Mouse (Mus musculus) midbrain, postnatal 0 days (tissue): Measurements from ENCODE around the gene Cct7. TPM values are rescaled to one million over a fixed set of nuclear protein-coding genes. Genes with fewer than 3 reads are reported as not detected.

ENCODE experiments used
- ATAC-seq: fragments of 200-750 bp; cut with Nextera tagmentation; 2 replicates; pipeline ENCODE4 v1.8.0; 2017; ENCODE audit warnings: moderate number of reproducible peaks, mild to moderate bottlenecking, moderate TSS enrichment, moderate library complexity; ENCODE audit not compliant: low FRiP score
- DNase-seq: peaks from one replicate; pipeline ENCODE4 v3.0.0-alpha.2; 2015; ENCODE audit warnings: low spot score
- H3K27ac ChIP-seq: fragments of 300-500 bp; sonication (generic); 2 replicates; pipeline ENCODE4 v1.5.1; 2014; ENCODE audit warnings: low read depth, mild to moderate bottlenecking, low read length, mixed read lengths
- H3K27me3 ChIP-seq: fragments of 300-500 bp; sonication (generic); 2 replicates; pipeline ENCODE4 v1.6.1; 2014; ENCODE audit warnings: low read length, control low read depth, mixed read lengths; ENCODE audit not compliant: insufficient read depth
- H3K36me3 ChIP-seq: fragments of 300-500 bp; sonication (generic); 2 replicates; pipeline ENCODE4 v1.6.1; 2014; ENCODE audit warnings: low read length, control low read depth, mixed read lengths; ENCODE audit not compliant: insufficient read depth
- H3K4me1 ChIP-seq: fragments of 300-500 bp; sonication (generic); 2 replicates; pipeline ENCODE4 v1.6.1; 2014; ENCODE audit warnings: mild to moderate bottlenecking, control low read depth, antibody characterized with exemption, low read length, mixed read lengths; ENCODE audit not compliant: insufficient read depth
- H3K4me2 ChIP-seq: fragments of 300-500 bp; sonication (generic); 2 replicates; pipeline ENCODE4 v1.6.1; 2014; ENCODE audit warnings: low read depth, mild to moderate bottlenecking, low read length, mixed read lengths; ENCODE audit not compliant: poor library complexity, severe bottlenecking
- H3K4me3 ChIP-seq: fragments of 300-500 bp; sonication (generic); 2 replicates; pipeline ENCODE4 v1.5.1; 2014; ENCODE audit warnings: low read depth, mild to moderate bottlenecking, low read length, moderate library complexity
- H3K9ac ChIP-seq: fragments of 300-500 bp; sonication (generic); replicated peaks from 2 replicates; pipeline ENCODE4 v1.6.1; 2014; ENCODE audit warnings: mild to moderate bottlenecking, low read length, moderate library complexity, mixed read lengths; ENCODE audit not compliant: poor library complexity, severe bottlenecking
- H3K9me3 ChIP-seq: fragments of 300-500 bp; sonication (generic); 2 replicates; pipeline ENCODE4 v1.6.1; 2016; ENCODE audit warnings: low read length, control low read depth
- CTCF ChIP-seq: IDR thresholded peaks from 2 replicates; pipeline ENCODE4 v1.5.1; 2016; ENCODE audit warnings: antibody characterized with exemption, mild to moderate bottlenecking
- WGBS: fragments of 180-500 bp; shearing (Covaris S2); extraction: QIAGEN DNeasy Blood & Tissue Kit; methylation state at CpG from one replicate; pipeline ENCODE4 v1.1.7; 2014; 5-methylcytosine and 5-hydroxymethylcytosine counted together
- polyA plus RNA-seq: library from polyadenylated mRNA; unstranded; fragments of >200 nt; fragmentation: Nextera tagmentation; extraction: Ambion mirVana; gene quantifications from 2 replicates; pipeline ENCODE4 v1.2.1, GENCODE M21; 2015
- total RNA-seq: library from RNA; depleted of rRNA; stranded (reverse); fragments of >200 nt; gene quantifications from 2 replicates; pipeline ENCODE4 v1.2.3, GENCODE M21; 2014

Gene Cct7
- total and polyA plus RNA-seq, 2 experiments from 2014 or later, result 176 to 502 TPM

DNA sequence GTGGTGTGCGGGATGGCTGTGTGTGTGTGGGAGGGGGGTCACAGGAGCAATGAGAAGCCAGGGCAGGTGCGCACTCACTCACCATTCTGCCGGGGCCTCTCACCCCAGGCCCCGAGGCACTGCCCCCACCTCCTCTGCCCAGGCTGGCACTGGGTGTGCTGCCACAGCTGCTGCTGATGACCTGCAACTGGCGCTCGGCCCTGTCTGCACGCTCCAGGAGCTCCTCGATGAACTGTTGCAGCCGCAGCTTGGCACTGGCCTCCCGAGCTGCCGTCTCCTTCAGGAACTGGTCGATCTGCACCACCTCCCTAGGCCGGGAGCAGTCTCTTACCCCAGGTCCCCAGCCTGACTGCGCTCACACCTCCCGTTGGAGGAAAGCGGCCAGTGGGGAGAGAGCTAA lies 29.4 kb downstream of the Cct7 start:
- no peak overlapping the region for H3K9ac ChIP-seq
- no peak overlapping the region for H3K4me2 ChIP-seq
- ATAC-seq, result no peak
- H3K27me3 ChIP-seq, result peaks cover 7% of the 10 kb centered on the region; the same call in 1 of the 2 replicates
- H3K36me3 ChIP-seq, result peaks cover 15% of the 10 kb centered on the region
- 0 out of 2 replicates have a peak, but pooled peaks cover 6% of the 10 kb centered on the region for H3K4me1 ChIP-seq
- H3K4me3 ChIP-seq, result no peak overlapping the region
- H3K27ac ChIP-seq, result no peak overlapping the region
- no peak for DNase-seq
- 75% methylated on average over 16 of the region's 16 CpGs for WGBS
- no peaks in the 10 kb centered on the region for H3K9me3 ChIP-seq
- no peak for TF ChIP-seq CTCF

- H3K27ac ChIP-seq, result no peak overlapping the region
- no peak for ATAC-seq
Measured at GRCm38 (mm10) chr6:85483843-85484721, 32.8 kb downstream of the Cct7 start.

GRCm38 (mm10) chr6:85485738-85486137 lies 34.4 kb downstream of the Cct7 start:
- 0 out of 2 replicates have a peak, but pooled peaks cover 6% of the 10 kb centered on the region for H3K4me1 ChIP-seq
- H3K27ac ChIP-seq, result no peak overlapping the region
- H3K4me3 ChIP-seq, result no peak overlapping the region
- ATAC-seq, result no peak
- no peak overlapping the region for H3K4me2 ChIP-seq
- 60% methylated on average over 2 of the region's 2 CpGs for WGBS
- peaks cover 7% of the 10 kb centered on the region for H3K27me3 ChIP-seq
- H3K9ac ChIP-seq, result no peak overlapping the region
- H3K9me3 ChIP-seq, result no peaks in the 10 kb centered on the region
- no peak for DNase-seq
- peaks cover 6% of the 10 kb centered on the region for H3K36me3 ChIP-seq
- no peak for TF ChIP-seq CTCF

More at GRCm38 (mm10) chr6:85483843-85484721, 32.8 kb downstream of the Cct7 start:
- no peak for DNase-seq
- peak overlapping the region; percentile 33; the same call in 1 of the 2 replicates for H3K9ac ChIP-seq
- peaks cover 7% of the 10 kb centered on the region for H3K27me3 ChIP-seq
- H3K4me3 ChIP-seq, result peak overlapping the region; percentile 30
- peak overlapping the region; percentile 45 for H3K4me2 ChIP-seq
- H3K4me1 ChIP-seq, result 0 out of 2 replicates have a peak, but pooled peaks cover 6% of the 10 kb centered on the region
- H3K9me3 ChIP-seq, result no peaks in the 10 kb centered on the region
- 12% methylated on average over 88 of the region's 92 CpGs for WGBS
- H3K36me3 ChIP-seq, result peaks cover 15% of the 10 kb centered on the region
- TF ChIP-seq CTCF, result 0 out of 2 replicates have a peak, but pooled peaks have one; percentile 9

GRCm38 (mm10) chr6:85488510-85488909 lies 37.2 kb downstream of the Cct7 start:
- H3K9me3 ChIP-seq, result no peaks in the 10 kb centered on the region
- H3K27me3 ChIP-seq, result peaks cover 7% of the 10 kb centered on the region
- H3K36me3 ChIP-seq, result peaks cover 6% of the 10 kb centered on the region
- H3K4me1 ChIP-seq, result 0 out of 2 replicates have a peak, but pooled peaks cover 6% of the 10 kb centered on the region
- no peak overlapping the region for H3K9ac ChIP-seq
- DNase-seq (no peak), ATAC-seq (no peak)
- no peak overlapping the region for H3K4me2 ChIP-seq
- TF ChIP-seq CTCF, result no peak
- no peak overlapping the region for H3K4me3 ChIP-seq
- 23% methylated on average over 4 of the region's 4 CpGs for WGBS
- H3K27ac ChIP-seq, result no peak overlapping the region

DNA sequence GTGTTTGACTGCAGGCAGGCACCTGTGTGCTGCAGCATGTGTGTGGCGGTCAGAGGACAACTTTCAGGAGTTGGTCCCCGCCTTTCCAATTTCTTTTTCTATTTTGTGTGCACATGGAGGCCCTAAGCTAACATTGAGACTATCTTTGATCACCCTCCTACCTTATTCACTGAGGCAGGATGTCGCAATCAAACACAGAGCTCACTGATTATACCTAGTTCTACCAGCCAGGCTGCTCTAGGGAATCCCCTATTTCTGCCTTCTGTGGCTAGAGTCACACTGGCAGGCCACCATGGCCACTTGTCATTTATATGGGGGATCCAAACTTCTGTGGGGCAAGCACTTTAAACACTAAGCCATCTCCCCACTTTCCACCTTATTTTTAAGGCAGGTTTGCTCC lies 38.4 kb downstream of the Cct7 start:
- ATAC-seq (no peak), DNase-seq (no peak)
- 77% methylated on average over 3 of the region's 3 CpGs for WGBS
- no peak overlapping the region for H3K4me3 ChIP-seq
- H3K9ac ChIP-seq, result no peak overlapping the region
- no peaks in the 10 kb centered on the region for H3K9me3 ChIP-seq
- no peak overlapping the region for H3K27ac ChIP-seq
- no peaks in the 10 kb centered on the region for H3K36me3 ChIP-seq
- H3K4me1 ChIP-seq, result no peaks in the 10 kb centered on the region
- H3K4me2 ChIP-seq, result no peak overlapping the region
- no peaks in the 10 kb centered on the region; the same call in 1 of the 2 replicates for H3K27me3 ChIP-seq
- no peak for TF ChIP-seq CTCF

DNA sequence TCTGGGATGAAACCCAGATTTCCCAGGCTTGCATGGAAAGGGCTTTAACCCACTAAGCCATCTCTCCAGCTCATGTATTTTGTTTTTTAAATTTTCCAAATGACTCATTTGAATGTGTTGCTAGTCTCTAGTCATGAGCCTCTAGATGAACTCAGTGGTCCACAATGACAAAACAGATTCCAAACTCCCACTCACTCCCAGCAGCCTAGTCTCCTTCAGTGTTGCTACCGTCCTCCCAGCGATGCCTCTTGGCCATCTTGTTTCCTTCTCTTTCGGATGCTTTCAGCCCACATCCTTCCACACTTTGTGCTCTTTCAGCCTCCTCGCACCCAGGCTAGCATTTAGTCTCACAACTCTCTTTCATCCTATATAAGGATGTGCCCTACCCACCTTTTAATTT lies 38.9 kb downstream of the Cct7 start:
- no peak overlapping the region for H3K4me2 ChIP-seq
- no peak overlapping the region for H3K9ac ChIP-seq
- DNase-seq (no peak), ATAC-seq (no peak)
- no peaks in the 10 kb centered on the region for H3K36me3 ChIP-seq
- no peaks in the 10 kb centered on the region; the same call in 1 of the 2 replicates for H3K27me3 ChIP-seq
- no peaks in the 10 kb centered on the region for H3K9me3 ChIP-seq
- no peaks in the 10 kb centered on the region for H3K4me1 ChIP-seq
- H3K27ac ChIP-seq, result no peak overlapping the region
- no peak overlapping the region for H3K4me3 ChIP-seq
- 87% methylated on average over 4 of the region's 4 CpGs for WGBS
- TF ChIP-seq CTCF, result no peak
